ENCODE assay signal across 9 mouse cellular contexts in the genomic region with DNA sequence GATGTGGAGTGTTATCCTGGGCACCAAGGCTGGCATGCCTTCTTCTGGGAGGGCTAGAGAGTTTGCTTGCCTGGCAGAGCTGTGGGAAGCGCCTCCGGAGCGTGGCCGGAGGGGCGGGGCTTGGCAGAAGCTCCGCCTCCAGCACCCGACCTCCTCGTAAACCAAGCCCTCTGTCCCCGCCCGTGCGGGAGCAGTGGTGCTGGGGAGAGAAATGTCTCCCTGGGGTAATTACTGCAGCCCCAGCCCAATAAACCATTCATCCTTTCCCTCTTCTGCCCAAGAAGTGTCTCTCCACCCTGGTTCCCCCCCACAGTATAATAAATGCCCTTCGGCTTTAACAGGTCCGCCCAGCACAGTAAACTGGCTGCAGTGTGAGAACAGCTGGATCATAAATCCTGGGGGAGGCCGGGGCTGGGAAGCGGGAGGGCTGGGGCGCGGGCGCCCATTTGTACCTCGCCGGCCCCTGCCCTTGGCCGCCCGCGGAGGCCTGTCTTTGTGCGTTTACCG. TPM values are rescaled to one million over a fixed set of nuclear protein-coding genes. Genes with fewer than 3 reads are reported as not detected.
DNase-seq lines count a peak whose midpoint lies in the region; ATAC-seq and TF ChIP-seq lines count a peak whose summit lies in the region.
"Had no signal": no experiment of that assay in that cellular context is flagged by ENCODE, and none has a peak within 500 bp of the region (broad histone marks: within the 10 kb centered on the region; RNA-seq: fewer than 3 reads in every experiment).

No protein-coding gene starts in this region.

- H3K4me2 ChIP-seq in heart, embryonic 12.5 days, result peak overlapping the region; percentile 75
- peak overlapping the region; percentile 71 for H3K4me2 ChIP-seq in kidney, postnatal 0 days (ENCODE audit: low read length)
- peak overlapping the region; percentile 69 for H3K4me2 ChIP-seq in liver, embryonic 11.5 days
- H3K4me2 ChIP-seq in neural tube, embryonic 14.5 days (ENCODE audit: low read depth, low read length), result peak overlapping the region; percentile 77

- H3K9me3 ChIP-seq in heart, embryonic 12.5 days (replicated peaks), result no peaks in the 10 kb centered on the region
- no peaks in the 10 kb centered on the region for H3K9me3 ChIP-seq in kidney, postnatal 0 days (replicated peaks; ENCODE audit: low read length)
- H3K9me3 ChIP-seq in liver, embryonic 11.5 days (ENCODE audit: control insufficient read depth, low read length), result no peaks in the 10 kb centered on the region
- no peaks in the 10 kb centered on the region for H3K9me3 ChIP-seq in neural tube, embryonic 14.5 days (ENCODE audit: control insufficient read depth, low read length)
- H3K9me3 ChIP-seq: G1E had no signal

- no peak for ATAC-seq in heart, embryonic 12.5 days (ENCODE audit: insufficient number of reproducible peaks, low FRiP score)
- peak; percentile 23; the same call in 1 of the 2 replicates for ATAC-seq in kidney, postnatal 0 days (replicated peaks; ENCODE audit: low FRiP score, low read depth)
- no peak for ATAC-seq in liver, embryonic 11.5 days (replicated peaks; ENCODE audit: low FRiP score)
- peak; percentile 44 for ATAC-seq in neural tube, embryonic 14.5 days (ENCODE audit: low read depth)

- WGBS in heart, embryonic 12.5 days, result under 1% methylated on average over 25 of the region's 25 CpGs
- WGBS in kidney, postnatal 0 days, result under 1% methylated on average over 25 of the region's 25 CpGs
- under 1% methylated on average over 25 of the region's 25 CpGs for WGBS in liver, embryonic 11.5 days
- 0% methylated on average over 25 of the region's 25 CpGs for WGBS in neural tube, embryonic 14.5 days

- peak; percentile 92 for DNase-seq in heart, adult 11 months
- no peak for DNase-seq in heart, postnatal 4 days
- DNase-seq in cerebellum, postnatal 36 days, result peak; percentile 81 to 85
- peak; percentile 50 for DNase-seq in kidney, postnatal 0 days (ENCODE audit: low spot score)
- no peak for DNase-seq in liver, embryonic 11.5 days (ENCODE audit: low spot score)
- no peak for DNase-seq in gastrocnemius, postnatal 36 days

- H3K9ac ChIP-seq in heart, embryonic 12.5 days, result no peak overlapping the region
- no peak overlapping the region for H3K9ac ChIP-seq in kidney, postnatal 0 days (ENCODE audit: low read depth, low read length)
- no peak overlapping the region for H3K9ac ChIP-seq in liver, embryonic 11.5 days (ENCODE audit: low read depth, low read length)
- H3K9ac ChIP-seq in neural tube, embryonic 14.5 days (replicated peaks; ENCODE audit: low read depth, low read length), result peak overlapping the region; percentile 99

- intact Hi-C loops in gastrocnemius, postnatal 36 days (cut with DNase I), result no loop called here

- peak overlapping the region; percentile 42 for H3K4me3 ChIP-seq in heart, embryonic 12.5 days
- H3K4me3 ChIP-seq in kidney, postnatal 0 days (replicated peaks; ENCODE audit: low read depth, low read length), result peak overlapping the region; percentile 20
- peak overlapping the region; percentile 35 for H3K4me3 ChIP-seq in liver, embryonic 11.5 days (ENCODE audit: low read depth, low read length)
- H3K4me3 ChIP-seq in neural tube, embryonic 14.5 days (ENCODE audit: low read depth, low read length), result peak overlapping the region; percentile 96

- no peaks in the 10 kb centered on the region for H3K36me3 ChIP-seq in heart, embryonic 12.5 days
- no peaks in the 10 kb centered on the region for H3K36me3 ChIP-seq in kidney, postnatal 0 days (ENCODE audit: insufficient read depth, low read length)
- H3K36me3 ChIP-seq in liver, embryonic 11.5 days (ENCODE audit: control insufficient read depth, insufficient read depth, low read length), result no peaks in the 10 kb centered on the region
- peaks cover 21% of the 10 kb centered on the region for H3K36me3 ChIP-seq in neural tube, embryonic 14.5 days (ENCODE audit: control insufficient read depth, insufficient read depth, low read length)
- H3K36me3 ChIP-seq: G1E had no signal

- peaks cover 99% of the 10 kb centered on the region for H3K27me3 ChIP-seq in heart, embryonic 12.5 days (replicated peaks)
- peaks cover 40% of the 10 kb centered on the region for H3K27me3 ChIP-seq in kidney, postnatal 0 days (ENCODE audit: insufficient read depth, low read length)
- peaks cover 100% of the 10 kb centered on the region for H3K27me3 ChIP-seq in liver, embryonic 11.5 days (replicated peaks; ENCODE audit: control insufficient read depth, insufficient read depth, low read length)
- 0 out of 2 replicates have a peak, but pooled peaks cover 2% of the 10 kb centered on the region for H3K27me3 ChIP-seq in neural tube, embryonic 14.5 days (ENCODE audit: control insufficient read depth, insufficient read depth, low read length)

- no peak overlapping the region for H3K27ac ChIP-seq in heart, embryonic 12.5 days (ENCODE audit: poor library complexity, severe bottlenecking)
- H3K27ac ChIP-seq in kidney, postnatal 0 days, result no peak overlapping the region
- H3K27ac ChIP-seq in liver, embryonic 11.5 days (ENCODE audit: low read depth, low read length), result no peak overlapping the region
- peak overlapping the region; percentile 95 for H3K27ac ChIP-seq in neural tube, embryonic 14.5 days (ENCODE audit: low read depth, low read length)

- peaks cover 33% of the 10 kb centered on the region for H3K4me1 ChIP-seq in heart, embryonic 12.5 days (replicated peaks)
- peaks cover 18% of the 10 kb centered on the region; the same call in 1 of the 2 replicates for H3K4me1 ChIP-seq in kidney, postnatal 0 days (replicated peaks; ENCODE audit: insufficient read depth, low read length)
- peaks cover 8% of the 10 kb centered on the region; the same call in 1 of the 2 replicates for H3K4me1 ChIP-seq in liver, embryonic 11.5 days (replicated peaks; ENCODE audit: control insufficient read depth, insufficient read depth, low read length)
- peaks cover 49% of the 10 kb centered on the region for H3K4me1 ChIP-seq in neural tube, embryonic 14.5 days (ENCODE audit: control insufficient read depth, insufficient read depth, low read length)

- TF ChIP-seq CTCF in kidney, postnatal 0 days (IDR thresholded peaks at IDR 0.05; ENCODE audit: low read depth), result no peak

RNA-seq across cellular contexts. Expression of a gene that starts 40.7 kb away (rescaled TPM):
- total RNA-seq in heart, postnatal 4 days (2021), result not detected
- not detected in 2 replicates for polyA plus RNA-seq in heart, embryonic 12.5 days (2016; fragmentation: Nextera tagmentation; extraction: Ambion mirVana)
- polyA plus RNA-seq in kidney, postnatal 0 days (2015; fragmentation: Nextera tagmentation; extraction: Ambion mirVana), result 21.8 and 31.4 TPM in 2 replicates
- polyA plus RNA-seq in liver, embryonic 11.5 days (2014; fragmentation: Nextera tagmentation; extraction: Ambion mirVana), result not detected in 2 replicates
- polyA plus RNA-seq in neural tube, embryonic 14.5 days (2014; fragmentation: Nextera tagmentation; extraction: Ambion mirVana), result 0.11 TPM in 1 of 2 replicates, not detected in the other
- total RNA-seq in gastrocnemius, postnatal 36 days (2021), result not detected
- total RNA-seq: G1E had no signal
- polyA plus RNA-seq: G1E had no signal

Comparison
In these comparisons a context has a peak if more than half of its experiments do, and no peak if none do; other contexts are left out.
1. DNase-seq: peak in heart, adult 11 months (single experiment), cerebellum, postnatal 36 days (2 of 2) and kidney, postnatal 0 days (single experiment); none in heart, postnatal 4 days (single experiment), liver, embryonic 11.5 days (single experiment) and gastrocnemius, postnatal 36 days (0 of 2).
2. ATAC-seq: peak in kidney, postnatal 0 days (single experiment) and neural tube, embryonic 14.5 days (single experiment); none in heart, embryonic 12.5 days (single experiment) and liver, embryonic 11.5 days (single experiment).
3. H3K4me3 ChIP-seq: peak in every context shown above with its lines; median percentile 96 in neural tube, embryonic 14.5 days; 42 in heart, embryonic 12.5 days; 35 in liver, embryonic 11.5 days; 20 in kidney, postnatal 0 days.
4. RNA of a gene that starts 40.7 kb away (polyA plus RNA-seq): 21.8 to 31.4 TPM in kidney, postnatal 0 days; not detected in liver, embryonic 11.5 days, 0.11 TPM in neural tube, embryonic 14.5 days and not detected in heart, embryonic 12.5 days; every median in the first group is over 10 times any median in the second.
5. Peak in every context shown above with its lines, with median percentiles within 50 percentile points of each other: H3K4me2 ChIP-seq.